Comparison of ENCODE assay signal across 22 mouse cellular contexts in genomic region chr3:147428837-147429236, GRCm38 (mm10).
"Had no signal": no experiment of that assay in that cellular context is flagged by ENCODE, and none has a peak within 500 bp of the region (broad histone marks: within the 10 kb centered on the region; RNA-seq: fewer than 3 reads in every experiment).

No protein-coding gene starts in this region.

- H3K27ac ChIP-seq: gastrocnemius, adult 2 months; heart, embryonic 10.5 days; hindbrain, embryonic 13.5 days; hindbrain, embryonic 15.5 days; hindbrain, postnatal 0 days; kidney, embryonic 15.5 days; kidney, postnatal 0 days; layer of hippocampus, adult 2 months; left cerebral cortex, adult 2 months; limb, embryonic 15.5 days; liver, embryonic 12.5 days had no signal

- H3K4me2 ChIP-seq: heart, embryonic 12.5 days; hindbrain, embryonic 13.5 days; hindbrain, embryonic 15.5 days; kidney, embryonic 15.5 days; limb, embryonic 15.5 days; liver, embryonic 12.5 days had no signal

- H3K4me3 ChIP-seq: gastrocnemius, adult 2 months; heart, embryonic 10.5 days; heart, embryonic 12.5 days; hindbrain, embryonic 13.5 days; hindbrain, embryonic 15.5 days; kidney, embryonic 15.5 days; layer of hippocampus, adult 2 months; left cerebral cortex, adult 2 months; limb, embryonic 15.5 days; liver, embryonic 12.5 days had no signal

- DNase-seq: gastrocnemius, adult 2 months; gastrocnemius, postnatal 10 days; gastrocnemius, postnatal 25 days; heart, adult 18-20 months; heart, postnatal 10 days; kidney, adult 11 months; kidney, adult 2 months; kidney, adult 9 months; kidney, postnatal 25 days; kidney, postnatal 4 days had no signal

- H3K9ac ChIP-seq: heart, embryonic 12.5 days; hindbrain, embryonic 13.5 days; hindbrain, embryonic 15.5 days; kidney, embryonic 15.5 days; limb, embryonic 15.5 days; liver, embryonic 12.5 days had no signal

- ATAC-seq: hindbrain, postnatal 0 days; intestine, embryonic 16.5 days; liver, embryonic 12.5 days had no signal

- H3K4me1 ChIP-seq: heart, embryonic 10.5 days; heart, embryonic 12.5 days; kidney, embryonic 15.5 days; limb, embryonic 15.5 days; liver, embryonic 12.5 days had no signal

- H3K36me3 ChIP-seq: heart, embryonic 10.5 days; heart, embryonic 12.5 days; hindbrain, embryonic 13.5 days; hindbrain, embryonic 15.5 days; kidney, embryonic 15.5 days; limb, embryonic 15.5 days; liver, embryonic 12.5 days had no signal

- H3K27me3 ChIP-seq: heart, embryonic 12.5 days; hindbrain, embryonic 13.5 days; hindbrain, embryonic 15.5 days; kidney, embryonic 15.5 days; limb, embryonic 15.5 days; liver, embryonic 12.5 days had no signal

- H3K9me3 ChIP-seq: heart, embryonic 10.5 days; heart, embryonic 12.5 days; hindbrain, embryonic 13.5 days; hindbrain, embryonic 15.5 days; kidney, embryonic 15.5 days; limb, embryonic 15.5 days; liver, embryonic 12.5 days had no signal
